Mouse (Mus musculus) adrenal gland (tissue): ENCODE data around the gene Cox4i2.

Experiments used
- intact Hi-C: fragments of 180-260 bp; cut with DNase I; formaldehyde crosslinking; loops from one replicate; pipeline ENCODE4 v1.15.1; 2025
- microRNA-seq, 2 experiments: library from miRNA; unstranded; fragments of <30 nt; microRNA quantifications; one replicate each; pipeline ENCODE4; 2019

Cox4i2 gene

DNA sequence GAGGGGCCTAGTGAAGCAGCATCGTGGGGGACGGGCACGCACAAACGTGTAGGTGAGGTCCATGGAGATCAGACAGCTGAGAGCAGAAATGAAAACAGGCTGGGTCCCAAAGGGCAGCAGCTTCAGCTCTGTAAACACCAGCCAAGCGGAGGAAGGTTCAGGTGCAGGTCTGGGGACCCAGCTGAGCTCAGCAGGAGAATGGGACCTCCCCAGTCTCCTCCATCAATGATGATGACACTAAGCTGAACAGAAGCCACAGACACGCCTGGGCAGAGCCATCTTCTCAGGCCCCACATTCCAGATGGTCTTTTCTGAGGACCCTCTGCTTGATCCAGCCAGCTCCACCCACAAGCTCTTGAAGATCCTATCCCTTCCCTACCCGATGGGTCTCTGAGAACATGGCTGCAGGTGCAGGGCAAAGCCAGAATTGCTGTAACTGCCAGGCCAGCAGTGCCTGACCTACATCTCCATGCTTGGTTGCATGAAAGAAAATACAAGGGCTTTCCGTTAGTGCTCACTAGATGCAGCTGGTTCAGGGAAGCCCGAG, 40.4 kb downstream of the Cox4i2 start:
- intact Hi-C loops, result no loop called here

GRCm38 (mm10) chr2:152797589-152797988, 43.6 kb downstream of the Cox4i2 start:
- intact Hi-C loops, result no loop called here

DNA sequence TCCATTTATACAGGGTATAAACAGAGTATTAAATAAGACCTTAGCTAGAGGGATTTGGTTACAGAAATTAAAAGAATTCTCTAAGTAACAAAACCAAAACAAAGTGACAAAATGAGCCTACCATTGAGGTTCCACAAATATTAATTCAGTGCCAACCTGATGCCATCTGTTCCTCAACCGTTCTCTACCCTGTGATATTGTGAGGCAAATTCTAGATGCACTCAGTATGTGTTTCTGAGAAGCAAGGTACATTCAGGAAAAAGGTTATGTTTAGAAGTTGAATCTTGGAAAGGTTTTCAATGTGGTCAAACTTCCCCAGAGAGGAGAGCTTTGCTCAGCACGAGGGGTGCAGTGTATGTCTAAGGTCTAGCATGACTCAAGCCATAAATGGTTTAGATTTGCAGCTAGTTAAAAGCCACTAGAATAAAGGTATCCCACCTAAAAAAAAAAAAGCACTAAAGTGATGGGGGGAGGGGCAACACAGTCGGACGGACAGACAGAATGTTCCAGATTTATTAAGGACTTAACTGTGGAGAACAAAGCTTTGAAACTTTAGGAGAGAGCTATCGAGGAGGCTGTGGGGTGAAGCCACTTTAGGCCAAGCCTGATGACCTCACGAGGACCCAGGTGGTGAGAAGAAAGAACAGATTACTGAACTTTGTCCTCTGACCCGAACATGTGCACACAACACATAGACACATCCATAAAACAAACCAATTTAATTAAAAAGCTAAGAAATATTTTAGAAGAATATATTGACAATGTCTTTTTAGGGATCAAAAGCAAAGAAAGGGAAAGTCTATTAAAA, 46.2 kb downstream of the Cox4i2 start:
- intact Hi-C loops, result no loop called here

DNA sequence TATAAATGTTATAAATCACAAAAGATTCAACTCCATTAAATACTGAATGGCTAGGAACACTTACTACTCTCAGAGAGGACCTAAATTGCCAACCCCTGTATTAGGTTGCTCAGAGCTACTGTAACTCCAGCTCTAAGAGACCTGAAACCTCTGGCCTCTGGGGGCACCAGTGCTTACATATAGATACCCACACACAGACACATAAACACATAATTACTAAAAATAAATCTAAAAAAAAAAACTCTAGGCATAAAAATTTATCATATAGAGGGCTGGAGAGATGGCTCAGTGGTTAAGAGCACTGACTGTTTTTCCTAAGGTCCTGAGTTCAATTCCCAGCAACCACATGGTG, 46.8 kb downstream of the Cox4i2 start:
- intact Hi-C loops, result no loop called here

- intact Hi-C loops, result no loop called here
These were observed 48.3 kb downstream of the Cox4i2 start for GRCm38 (mm10) chr2:152802303-152802702.

DNA sequence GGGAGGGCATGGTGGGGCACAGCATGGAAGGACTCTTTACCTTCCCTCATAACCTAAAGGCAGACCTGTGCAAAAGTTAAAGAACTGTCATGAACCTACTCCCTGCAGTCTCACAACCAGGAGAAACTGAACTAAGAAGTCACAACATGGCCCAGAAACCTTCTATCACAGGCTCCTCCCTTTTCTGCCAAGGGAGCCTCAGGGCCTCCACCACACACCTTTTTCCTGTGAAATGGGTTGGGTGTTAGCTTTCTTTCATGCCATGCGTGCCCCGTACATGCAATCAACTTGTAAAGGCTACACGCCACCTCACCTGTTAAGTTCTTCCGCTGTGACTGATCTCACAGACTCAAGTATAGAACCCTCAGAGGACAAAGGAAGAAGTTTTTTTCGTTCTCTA, 49.1 kb downstream of the Cox4i2 start:
- intact Hi-C loops, result no loop called here

DNA sequence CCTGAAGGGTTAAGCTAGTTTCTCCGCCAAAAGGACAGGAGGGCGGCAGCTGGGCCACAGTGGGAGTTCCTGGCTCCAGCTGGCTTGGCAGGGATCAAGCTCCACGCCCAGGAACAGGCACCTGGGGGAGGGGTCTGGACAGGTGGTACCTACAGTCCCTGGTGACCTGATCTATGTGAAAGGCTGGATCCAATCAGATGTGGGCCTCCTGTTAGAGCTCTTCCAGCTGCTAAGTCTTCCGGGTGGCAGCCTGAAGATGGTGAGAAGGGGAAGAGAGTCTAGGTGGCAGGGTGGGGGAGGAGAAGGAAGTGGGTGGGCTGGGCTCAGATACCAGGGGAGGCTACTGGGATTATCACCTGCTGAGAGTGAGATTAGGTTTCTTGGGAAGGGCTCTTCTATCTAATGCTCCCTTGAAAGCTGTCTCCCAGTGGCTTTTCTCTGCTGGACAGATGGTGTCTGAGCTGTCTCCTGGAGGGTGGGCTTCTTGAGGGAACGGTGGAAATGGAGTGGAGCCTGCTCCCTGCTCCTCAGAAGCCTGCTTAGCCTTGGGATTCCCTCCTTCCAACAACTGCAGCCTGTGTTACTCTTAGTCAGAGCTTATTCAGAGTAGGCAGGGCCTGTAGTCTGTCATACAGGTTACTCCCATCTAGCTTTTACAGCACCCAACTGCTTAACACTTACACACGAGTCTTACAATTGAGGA, 50.6 kb downstream of the Cox4i2 start:
- intact Hi-C loops, result no loop called here

GRCm38 (mm10) chr2:152805111-152805490, 51.1 kb downstream of the Cox4i2 start:
- intact Hi-C loops, result no loop called here

- intact Hi-C loops, result no loop called here
These were observed 52.1 kb downstream of the Cox4i2 start for GRCm38 (mm10) chr2:152806037-152806436.

DNA sequence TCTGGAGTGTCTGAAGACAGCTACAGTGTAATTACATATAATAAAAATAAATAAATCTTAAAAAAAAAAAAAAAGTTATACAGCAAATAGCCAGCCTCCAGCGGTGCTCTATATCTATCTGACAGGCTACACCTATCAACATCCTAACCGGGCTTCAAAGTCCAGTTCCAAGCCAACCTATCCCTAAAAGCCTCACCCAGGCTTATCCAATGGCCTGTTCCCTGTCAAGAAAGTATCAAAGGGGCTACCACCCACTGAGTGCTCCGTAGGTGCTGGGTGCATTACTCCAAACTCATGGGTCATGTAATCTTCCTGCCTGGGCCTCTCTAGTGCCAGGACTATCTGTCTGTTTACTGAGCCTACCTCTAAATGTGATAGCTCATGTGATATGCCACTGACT, 54.2 kb downstream of the Cox4i2 start:
- intact Hi-C loops, result no loop called here

- intact Hi-C loops, result no loop called here
These were observed 56.4 kb downstream of the Cox4i2 start for GRCm38 (mm10) chr2:152810158-152810941.

GRCm38 (mm10) chr2:152811336-152812165, 57.6 kb downstream of the Cox4i2 start:
- intact Hi-C loops, result no loop called here

DNA sequence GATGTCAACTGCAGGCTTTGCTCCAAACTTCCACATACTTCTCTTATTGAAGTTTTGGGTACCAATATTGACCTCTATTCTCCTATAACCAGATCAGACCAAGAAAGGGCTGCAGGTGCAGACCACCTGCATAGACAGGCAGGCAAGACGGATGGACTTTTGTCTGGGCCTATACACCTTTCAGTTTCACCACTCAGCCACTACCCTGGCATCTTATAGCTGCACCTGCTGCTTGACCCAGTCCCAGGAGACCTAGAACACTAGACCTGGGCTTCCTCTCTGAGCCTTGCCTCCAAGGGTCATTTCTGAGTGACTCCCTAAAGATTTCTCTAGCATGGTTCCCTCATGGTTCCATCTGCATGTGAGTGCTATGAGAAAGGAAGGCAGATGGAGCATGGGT, 59.3 kb downstream of the Cox4i2 start:
- intact Hi-C loops, result no loop called here

GRCm38 (mm10) chr2:152814213-152814874, 60.4 kb downstream of the Cox4i2 start:
- intact Hi-C loops, result no loop called here

Small RNA genes within 50 kb of the gene (microRNA-seq; reads per million reads assigned to microRNA genes)
- gene Gm23802, result 0 reads per million in 2 experiments
